Mouse (Mus musculus) cerebellum, adult 2 months (tissue): Measurements from ENCODE around the gene Adamts7.
A peak's percentile ranks its signal among the peaks of the same experiment; 100 is the strongest.

Source experiments
- CTCF ChIP-seq: fragments of 200-500 bp; IDR thresholded peaks from 2 replicates; pipeline ENCODE4 v1.5.1; 2011; ENCODE audit warnings: low read depth, mild to moderate bottlenecking, control low read depth, low read length, moderate library complexity, borderline replicate concordance; ENCODE audit not compliant: insufficient read depth
- POLR2A ChIP-seq: fragments of 200-500 bp; IDR thresholded peaks from 2 replicates; pipeline ENCODE4 v1.6.1; 2011; ENCODE audit warnings: low read length, control low read depth, borderline replicate concordance; ENCODE audit not compliant: insufficient read depth

GRCm38 (mm10) chr9:90114567-90115307, 48.1 kb upstream of the Adamts7 start, which contains the start of gene Morf4l1:
- TF ChIP-seq CTCF (no peak), POLR2A (peak; percentile 44; the same call in 1 of the 2 replicates)
